Mouse (Mus musculus) hindbrain, embryonic 15.5 days (tissue): ENCODE measurements around the gene Ncbp1. TPM values are rescaled to one million over a fixed set of nuclear protein-coding genes. Genes with fewer than 3 reads are reported as not detected.

ENCODE experiments used
- ATAC-seq: fragments of 200-750 bp; cut with Nextera tagmentation; 2 replicates; pipeline ENCODE4 v1.8.0; 2017; ENCODE audit warnings: low read depth, moderate number of reproducible peaks, moderate TSS enrichment; ENCODE audit not compliant: low FRiP score
- H3K27ac ChIP-seq: fragments of 300-500 bp; sonication (generic); replicated peaks from 2 replicates; pipeline ENCODE4 v1.5.1; 2015; ENCODE audit warnings: mild to moderate bottlenecking, inconsistent platforms
- H3K27me3 ChIP-seq: fragments of 300-500 bp; sonication (generic); 2 replicates; pipeline ENCODE4 v1.6.1; 2015; ENCODE audit warnings: control low read depth, inconsistent platforms
- H3K36me3 ChIP-seq: fragments of 300-500 bp; sonication (generic); 2 replicates; pipeline ENCODE4 v1.6.1; 2015; ENCODE audit warnings: control low read depth, inconsistent platforms
- H3K4me1 ChIP-seq: fragments of 300-500 bp; sonication (generic); replicated peaks from 2 replicates; pipeline ENCODE4 v1.6.1; 2015; ENCODE audit warnings: control low read depth, inconsistent platforms
- H3K4me2 ChIP-seq: fragments of 300-500 bp; sonication (generic); 2 replicates; pipeline ENCODE4 v1.6.1; 2015; ENCODE audit warnings: moderate library complexity, mild to moderate bottlenecking, inconsistent platforms
- H3K4me3 ChIP-seq: fragments of 300-500 bp; sonication (generic); 2 replicates; pipeline ENCODE4 v1.5.1; 2015; ENCODE audit warnings: mild to moderate bottlenecking, inconsistent platforms
- H3K9ac ChIP-seq: fragments of 300-500 bp; sonication (generic); 2 replicates; pipeline ENCODE4 v1.6.1; 2015; ENCODE audit warnings: inconsistent platforms
- H3K9me3 ChIP-seq: fragments of 300-500 bp; sonication (generic); 2 replicates; pipeline ENCODE4 v1.6.1; 2016; ENCODE audit warnings: control low read depth, inconsistent platforms
- WGBS: fragments of 180-500 bp; shearing (Covaris S2); methylation state at CpG from one replicate; pipeline ENCODE4 v1.1.7; 2015; 5-methylcytosine and 5-hydroxymethylcytosine counted together
- polyA plus RNA-seq: library from polyadenylated mRNA; unstranded; fragments of >200 nt; fragmentation: Nextera tagmentation; extraction: Ambion mirVana; gene quantifications from 2 replicates; pipeline ENCODE4 v1.2.1, GENCODE M21; 2015

Ncbp1 gene
- polyA plus RNA-seq, 1 experiment from 2014 or later, result 73.4 TPM

- Histone ChIP-seq H3K27ac (no peak overlapping the region), H3K9me3 (no peaks in the 10 kb centered on the region), H3K4me3 (no peak overlapping the region), H3K9ac (no peak overlapping the region), H3K36me3 (peaks cover 57% of the 10 kb centered on the region), H3K27me3 (no peaks in the 10 kb centered on the region), H3K4me2 (no peak overlapping the region), H3K4me1 (peaks cover 9% of the 10 kb centered on the region)
- ATAC-seq, result no peak
- WGBS, result 88% methylated on average over 6 of the region's 6 CpGs
These were observed 6.6 kb upstream of the Ncbp1 start for GRCm38 (mm10) chr4:46131791-46132190.

GRCm38 (mm10) chr4:46137629-46138286 is 655 bp upstream of the Ncbp1 start:
- peak overlapping the region; percentile 72 for H3K4me2 ChIP-seq
- H3K4me1 ChIP-seq, result peaks cover 39% of the 10 kb centered on the region
- H3K27ac ChIP-seq, result peak overlapping the region; percentile 99
- 10% methylated on average over 17 of the region's 17 CpGs for WGBS
- peak overlapping the region; percentile 80 for H3K4me3 ChIP-seq
- H3K9ac ChIP-seq, result peak overlapping the region; percentile 85
- peak; percentile 83 for ATAC-seq
- no peaks in the 10 kb centered on the region for H3K9me3 ChIP-seq
- no peaks in the 10 kb centered on the region for H3K27me3 ChIP-seq
- H3K36me3 ChIP-seq, result peaks cover 15% of the 10 kb centered on the region

- no peaks in the 10 kb centered on the region for H3K9me3 ChIP-seq
- peaks cover 14% of the 10 kb centered on the region for H3K36me3 ChIP-seq
- H3K27ac ChIP-seq, result no peak overlapping the region
- no peaks in the 10 kb centered on the region for H3K27me3 ChIP-seq
- no peak overlapping the region for H3K4me2 ChIP-seq
- WGBS, result 74% methylated on average over 3 of the region's 3 CpGs
- ATAC-seq, result no peak
- peaks cover 19% of the 10 kb centered on the region for H3K4me1 ChIP-seq
- no peak overlapping the region for H3K9ac ChIP-seq
- no peak overlapping the region for H3K4me3 ChIP-seq
These were observed 5.9 kb downstream of the Ncbp1 start for GRCm38 (mm10) chr4:46144323-46144722.

- H3K36me3 ChIP-seq, result peaks cover 31% of the 10 kb centered on the region
- H3K4me1 ChIP-seq, result no peaks in the 10 kb centered on the region
- 98% methylated on average over 1 of the region's 1 CpGs for WGBS
- H3K4me2 ChIP-seq, result no peak overlapping the region
- no peaks in the 10 kb centered on the region for H3K27me3 ChIP-seq
- H3K4me3 ChIP-seq, result no peak overlapping the region
- no peak overlapping the region for H3K27ac ChIP-seq
- no peak for ATAC-seq
- no peak overlapping the region for H3K9ac ChIP-seq
- H3K9me3 ChIP-seq, result no peaks in the 10 kb centered on the region
These were observed 8.5 kb downstream of the Ncbp1 start for GRCm38 (mm10) chr4:46146881-46147280.

GRCm38 (mm10) chr4:46151903-46152544 is 13.6 kb downstream of the Ncbp1 start:
- ATAC-seq, result no peak
- Histone ChIP-seq H3K9me3 (no peaks in the 10 kb centered on the region), H3K9ac (no peak overlapping the region), H3K27me3 (no peaks in the 10 kb centered on the region), H3K4me3 (no peak overlapping the region), H3K4me1 (no peaks in the 10 kb centered on the region), H3K4me2 (no peak overlapping the region), H3K36me3 (peaks cover 73% of the 10 kb centered on the region), H3K27ac (no peak overlapping the region)
- 96% methylated on average over 12 of the region's 12 CpGs for WGBS

- no peak for ATAC-seq
- 86% methylated on average over 2 of the region's 2 CpGs for WGBS
These were observed 25.6 kb downstream of the Ncbp1 start for GRCm38 (mm10) chr4:46164027-46164426.

GRCm38 (mm10) chr4:46165831-46166230 is 27.4 kb downstream of the Ncbp1 start:
- no peak overlapping the region for H3K27ac ChIP-seq
- H3K4me3 ChIP-seq, result no peak overlapping the region
- no peak for ATAC-seq
- peaks cover 95% of the 10 kb centered on the region for H3K36me3 ChIP-seq
- H3K9me3 ChIP-seq, result no peaks in the 10 kb centered on the region
- H3K27me3 ChIP-seq, result no peaks in the 10 kb centered on the region
- 94% methylated on average over 5 of the region's 5 CpGs for WGBS
- no peak overlapping the region for H3K9ac ChIP-seq
- no peak overlapping the region for H3K4me2 ChIP-seq
- H3K4me1 ChIP-seq, result no peaks in the 10 kb centered on the region

More at GRCm38 (mm10) chr4:46164027-46164426, 25.6 kb downstream of the Ncbp1 start:
- Histone ChIP-seq H3K9me3 (no peaks in the 10 kb centered on the region), H3K27me3 (no peaks in the 10 kb centered on the region), H3K27ac (no peak overlapping the region), H3K9ac (no peak overlapping the region), H3K4me2 (no peak overlapping the region), H3K36me3 (peaks cover 95% of the 10 kb centered on the region), H3K4me3 (no peak overlapping the region), H3K4me1 (no peaks in the 10 kb centered on the region)

GRCm38 (mm10) chr4:46171761-46172160 is 33.3 kb downstream of the Ncbp1 start:
- Histone ChIP-seq H3K4me2 (no peak overlapping the region), H3K9ac (no peak overlapping the region), H3K4me3 (no peak overlapping the region), H3K27me3 (no peaks in the 10 kb centered on the region), H3K9me3 (no peaks in the 10 kb centered on the region), H3K36me3 (peaks cover 93% of the 10 kb centered on the region), H3K27ac (no peak overlapping the region), H3K4me1 (no peaks in the 10 kb centered on the region)
- WGBS, result 82% methylated on average over 7 of the region's 7 CpGs
- ATAC-seq, result no peak

- Histone ChIP-seq H3K4me3 (no peak overlapping the region), H3K36me3 (peaks cover 83% of the 10 kb centered on the region), H3K27me3 (no peaks in the 10 kb centered on the region), H3K4me2 (no peak overlapping the region), H3K4me1 (no peaks in the 10 kb centered on the region), H3K9ac (no peak overlapping the region), H3K27ac (no peak overlapping the region), H3K9me3 (no peaks in the 10 kb centered on the region)
- no peak for ATAC-seq
- WGBS, result 80% methylated on average over 4 of the region's 4 CpGs
These were observed 37.9 kb downstream of the Ncbp1 start for GRCm38 (mm10) chr4:46176313-46176712.

- no peaks in the 10 kb centered on the region for H3K4me1 ChIP-seq
- H3K27me3 ChIP-seq, result no peaks in the 10 kb centered on the region
- peaks cover 83% of the 10 kb centered on the region for H3K36me3 ChIP-seq
- no peak overlapping the region for H3K9ac ChIP-seq
- no peak for ATAC-seq
- no peak overlapping the region for H3K4me3 ChIP-seq
- H3K4me2 ChIP-seq, result no peak overlapping the region
- WGBS, result 80% methylated on average over 5 of the region's 5 CpGs
- H3K9me3 ChIP-seq, result no peaks in the 10 kb centered on the region
- H3K27ac ChIP-seq, result no peak overlapping the region
These were observed 38.6 kb downstream of the Ncbp1 start for GRCm38 (mm10) chr4:46177018-46177417.

GRCm38 (mm10) chr4:46177496-46177895 is 39.1 kb downstream of the Ncbp1 start:
- H3K4me2 ChIP-seq, result no peak overlapping the region
- 89% methylated on average over 7 of the region's 7 CpGs for WGBS
- ATAC-seq, result no peak

GRCm38 (mm10) chr4:46181168-46181567 is 42.8 kb downstream of the Ncbp1 start:
- no peak for ATAC-seq
- Histone ChIP-seq H3K4me1 (no peaks in the 10 kb centered on the region), H3K4me2 (no peak overlapping the region), H3K27ac (no peak overlapping the region), H3K4me3 (no peak overlapping the region), H3K9ac (no peak overlapping the region), H3K36me3 (peaks cover 82% of the 10 kb centered on the region), H3K9me3 (no peaks in the 10 kb centered on the region), H3K27me3 (no peaks in the 10 kb centered on the region)
- 79% methylated on average over 6 of the region's 6 CpGs for WGBS

More at GRCm38 (mm10) chr4:46177496-46177895, 39.1 kb downstream of the Ncbp1 start:
- Histone ChIP-seq H3K9ac (no peak overlapping the region), H3K36me3 (peaks cover 84% of the 10 kb centered on the region), H3K27me3 (no peaks in the 10 kb centered on the region), H3K9me3 (no peaks in the 10 kb centered on the region), H3K4me3 (no peak overlapping the region), H3K4me1 (no peaks in the 10 kb centered on the region), H3K27ac (no peak overlapping the region)
